Mouse (Mus musculus): Measurements from ENCODE around the gene Tango2.

Tango2 gene

GRCm38 (mm10) chr16:18253866-18254265, 94.0 kb downstream of the Tango2 start:
- 75% methylated on average over 1 of the region's 1 CpGs for WGBS

GRCm38 (mm10) chr16:18252736-18253135, 95.2 kb downstream of the Tango2 start:
- 73% methylated on average over 6 of the region's 6 CpGs for WGBS

- 55% methylated on average over 10 of the region's 10 CpGs for WGBS
Measured at GRCm38 (mm10) chr16:18250828-18251790, 96.8 kb downstream of the Tango2 start.
